Mouse (Mus musculus) layer of hippocampus, postnatal 14 days (tissue): ENCODE data around the gene Celf3. TPM values are rescaled to one million over a fixed set of nuclear protein-coding genes. Genes with fewer than 3 reads are reported as not detected.

ENCODE experiments used
- DNase-seq, 2 experiments: peaks; one replicate each; pipeline ENCODE4 v3.0.0; 2021 to 2022; ENCODE audit warnings: low spot score in 2 of 2, mixed read lengths in 1 of 2
- long read RNA-seq, 2 experiments: library from polyadenylated mRNA; stranded (forward); transcript quantifications; one replicate each; pipeline ENCODE4 v2.0.0; 2021
- total RNA-seq, 2 experiments: library from RNA; stranded (reverse); gene quantifications; 2 replicates each; pipeline ENCODE4 v1.2.3; 2021

The Celf3 gene
- total RNA-seq, result 100 to 1,000 TPM; 205 to 208 TPM
- long read RNA-seq, experiment 1, partial matches to known transcripts, result 5 of 9 reads
- long read RNA-seq, experiment 1, other reads (novel, unspliced or antisense), result 4 of 9 reads
- long read RNA-seq, experiment 2, partial matches to known transcripts, result 6 of 19 reads
- long read RNA-seq, experiment 2, other reads (novel, unspliced or antisense), result 13 of 19 reads

DNA sequence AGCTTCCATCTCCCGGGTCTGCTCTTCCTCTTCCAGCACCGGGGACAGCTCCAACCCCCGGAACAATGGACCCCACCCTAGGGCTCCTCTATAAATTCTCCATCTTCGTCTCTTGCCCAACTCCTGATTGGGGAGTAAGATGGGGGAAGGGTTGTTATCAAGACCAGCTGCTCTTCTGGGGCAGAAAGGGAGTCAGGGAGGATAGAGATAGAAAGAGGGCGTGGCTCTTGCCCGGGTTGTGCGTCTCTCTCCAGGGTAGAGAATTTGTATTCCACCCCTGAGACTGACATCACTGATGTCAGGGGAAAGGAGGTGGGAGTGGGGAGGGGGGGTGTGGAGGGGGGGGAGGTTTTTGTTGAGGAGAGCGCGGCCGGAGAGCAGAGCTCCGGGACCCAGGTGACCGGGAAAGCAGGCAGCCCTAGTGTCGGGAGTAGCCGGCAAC is at the start of gene Celf3:
Gene Celf3, plus strand, starts transcription at position 315 of the 442 bp plus-strand sequence.
- peak in 1 of 2 experiments; percentile 91 for DNase-seq

DNA sequence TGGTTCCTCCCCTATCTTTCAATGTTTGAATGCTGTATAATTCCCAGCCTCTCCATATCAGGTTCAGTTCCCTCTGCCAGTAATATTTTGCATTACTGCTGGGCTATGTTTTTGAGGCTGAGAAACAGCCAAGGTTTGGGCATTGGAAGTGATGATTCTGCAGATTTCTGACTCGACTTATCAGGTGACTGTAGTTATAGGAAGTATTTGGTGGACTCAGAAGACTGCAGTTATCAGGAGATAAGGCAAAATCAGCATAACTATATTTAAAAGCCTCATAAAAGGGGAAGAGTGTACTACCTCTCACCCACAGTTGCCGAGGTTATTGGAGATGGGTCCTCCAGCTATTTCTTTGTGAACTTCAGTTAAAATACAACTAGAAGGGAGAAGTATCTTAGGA is 47.1 kb upstream of the Celf3 start:
- DNase-seq, result no peak

DNA sequence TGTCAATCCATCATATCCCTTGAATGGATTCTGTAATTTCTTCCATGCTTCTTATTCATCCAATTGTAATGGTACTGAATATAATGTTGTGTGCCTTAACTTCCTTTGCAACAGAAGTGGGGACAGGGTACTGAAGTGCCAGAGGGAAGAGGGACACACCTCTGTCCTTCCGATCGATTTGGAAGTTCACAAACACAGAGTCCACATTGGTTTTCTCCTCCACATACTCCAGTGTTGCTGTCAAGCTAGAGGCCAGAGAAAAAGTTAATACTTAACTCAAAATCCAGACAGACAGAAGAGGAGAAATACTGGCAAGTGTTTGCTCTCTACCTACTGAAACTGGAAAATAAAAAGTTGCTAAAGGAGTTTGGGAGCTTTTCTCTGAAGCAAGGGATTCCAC is 43.8 kb upstream of the Celf3 start:
- DNase-seq, result no peak

DNA sequence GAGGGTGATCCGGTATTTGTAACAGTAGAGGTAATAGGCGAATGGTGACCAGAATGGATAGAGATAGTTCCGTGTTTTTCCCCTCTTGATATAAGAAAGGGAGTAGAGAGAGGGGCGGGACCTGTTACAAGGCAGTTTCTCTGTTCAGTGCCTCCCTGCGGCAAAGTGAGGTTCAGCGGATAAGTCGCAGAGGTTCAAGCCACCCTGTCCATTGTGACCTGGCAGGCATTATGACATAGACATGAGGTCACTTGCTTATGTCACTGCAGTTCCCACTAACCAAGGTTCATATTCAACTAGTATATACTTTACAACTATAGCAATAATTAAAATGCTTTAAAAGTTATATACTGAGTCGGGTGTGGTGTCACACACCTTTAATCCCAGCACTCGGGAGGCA is 41.7 kb upstream of the Celf3 start:
- DNase-seq, result no peak

DNA sequence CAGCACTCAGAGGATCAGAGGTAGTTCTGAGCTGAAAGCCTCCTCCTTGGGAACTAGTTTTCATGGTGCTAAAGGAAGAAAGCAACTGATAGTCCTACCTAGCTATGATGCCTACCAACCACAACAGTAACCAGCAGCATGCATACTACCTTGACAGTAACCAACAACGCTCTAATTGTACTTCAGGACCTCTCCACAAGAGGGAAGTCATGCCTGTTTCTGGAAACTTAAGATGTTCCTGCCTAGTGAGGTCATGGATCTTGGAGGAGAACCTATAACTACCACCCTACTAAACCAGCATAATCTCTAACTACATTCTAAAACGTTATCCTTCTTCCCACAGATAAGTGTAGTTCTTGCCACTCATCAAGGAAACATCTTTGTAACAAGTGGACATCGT is 36.9 kb upstream of the Celf3 start:
- DNase-seq, result peak in 1 of 2 experiments; percentile 18

DNA sequence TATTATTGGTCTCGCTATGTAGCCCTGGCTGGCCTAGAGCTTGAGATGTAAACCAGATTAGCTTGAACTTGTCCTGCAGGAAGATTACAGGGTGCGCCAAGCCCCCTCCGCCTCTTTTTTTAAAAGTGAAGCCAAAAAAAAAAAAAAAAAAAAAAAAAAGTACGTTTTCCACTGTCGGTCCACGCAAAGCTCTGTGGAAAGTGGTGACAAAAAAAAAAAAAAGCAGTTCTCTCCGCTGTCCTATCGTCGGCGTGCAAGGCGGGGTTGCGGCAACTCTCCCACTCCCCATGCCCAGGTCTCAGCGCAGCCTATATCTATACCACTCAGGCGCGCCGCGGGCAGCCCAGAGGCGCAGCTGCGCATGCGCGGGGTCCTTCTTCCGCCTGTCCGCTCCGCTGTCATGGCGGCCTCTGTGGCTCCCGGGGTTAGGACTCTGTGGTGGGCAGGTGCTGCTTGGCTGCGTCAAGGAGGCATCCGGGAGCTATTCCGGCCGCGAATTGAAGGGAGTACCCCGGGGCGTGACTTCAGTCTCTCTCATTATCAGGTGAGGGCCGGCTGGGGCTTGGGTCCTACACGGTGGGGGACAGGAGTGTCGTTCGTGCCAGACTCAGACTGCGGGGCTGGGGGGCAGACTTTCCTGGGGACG is 35.0 kb upstream of the Celf3 start, which contains the start of gene Mrpl9:
Gene Mrpl9, plus strand, starts transcription at position 368 of the 646 bp plus-strand sequence.
- peak; percentile 93 to 95 for DNase-seq

DNA sequence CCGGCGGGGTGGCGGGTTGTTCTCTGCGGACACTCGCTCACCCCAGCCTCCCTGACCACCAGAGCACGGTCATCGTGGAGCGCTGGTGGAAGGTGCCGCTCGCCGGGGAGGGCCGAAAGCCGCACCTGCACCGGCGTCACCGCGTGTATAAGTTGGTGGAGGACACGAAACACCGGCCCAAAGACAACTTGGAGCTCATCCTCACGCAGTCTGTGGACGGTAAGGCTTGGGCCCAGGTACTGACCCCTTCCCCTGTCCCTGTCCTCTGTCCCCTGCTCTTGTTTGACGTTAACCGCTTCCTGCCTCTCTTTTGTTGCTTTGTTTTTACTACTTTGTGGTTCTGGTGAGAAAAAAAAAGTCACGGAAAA is 34.5 kb upstream of the Celf3 start, which contains the start of gene Oaz3:
Gene Oaz3, minus strand, starts transcription at position 319 of the 368 bp plus-strand sequence.
- DNase-seq, result peak in 1 of 2 experiments; percentile 16

DNA sequence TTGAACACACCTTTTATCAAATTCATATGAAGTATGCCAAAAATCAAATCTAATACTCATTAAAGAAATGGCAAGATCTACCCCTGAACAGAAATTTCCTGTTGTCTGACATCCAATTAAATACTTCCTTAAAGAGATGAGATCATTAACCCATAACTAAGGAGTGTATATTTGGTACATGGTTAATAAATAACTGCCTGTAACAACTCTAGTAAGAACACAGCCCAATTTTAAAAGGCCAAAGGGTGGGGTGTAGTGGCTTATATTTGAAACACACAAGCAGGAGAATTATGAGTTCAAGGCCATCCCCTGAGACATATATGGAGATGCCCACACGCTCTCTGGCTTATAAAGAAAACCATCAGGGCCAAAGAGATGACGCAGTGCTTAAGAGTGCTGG is 28.7 kb upstream of the Celf3 start:
- DNase-seq, result no peak

DNA sequence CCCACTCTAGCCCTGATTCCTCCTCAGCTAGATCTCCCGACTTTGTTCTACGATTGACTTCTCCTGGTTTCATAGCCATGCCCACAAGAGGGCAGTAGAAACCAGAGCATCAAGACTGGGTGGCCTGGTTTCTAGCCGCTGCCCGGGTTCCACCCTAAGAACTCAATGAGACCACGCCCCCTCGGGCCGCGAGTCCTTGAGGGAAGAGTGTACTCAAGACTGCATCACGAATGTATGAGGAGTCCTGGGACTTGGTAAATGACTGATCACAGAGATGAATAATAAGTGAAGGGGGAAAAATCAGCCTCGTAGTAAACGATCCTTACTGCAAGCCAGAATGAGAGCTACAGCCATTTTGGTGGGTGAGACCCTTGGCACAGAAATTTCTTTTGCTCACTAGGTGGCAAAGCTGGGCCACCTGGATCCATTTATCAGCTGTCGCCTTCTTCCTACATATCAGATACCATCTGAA is 21.5 kb upstream of the Celf3 start:
- peak; percentile 80 to 89 for DNase-seq

DNA sequence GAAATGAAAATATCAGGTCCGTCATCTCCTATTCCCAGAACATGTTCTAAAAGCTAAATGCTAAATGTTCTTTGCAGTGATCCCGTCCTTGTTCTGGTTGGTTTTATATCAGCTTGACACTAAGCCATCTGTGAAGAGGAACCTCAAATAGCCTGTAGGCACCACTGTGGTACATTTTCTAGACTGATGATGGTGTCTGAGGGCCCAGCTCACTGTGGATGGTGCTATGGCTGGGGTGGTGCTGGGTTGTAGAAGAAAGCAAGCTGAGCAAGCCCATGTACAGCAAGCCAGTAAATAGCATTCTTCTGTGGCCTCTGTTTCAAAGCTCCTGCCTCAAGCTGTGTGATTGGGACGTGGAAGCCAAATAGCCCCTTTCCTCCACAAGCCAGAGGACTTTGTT is 21.0 kb upstream of the Celf3 start:
- no peak for DNase-seq

DNA sequence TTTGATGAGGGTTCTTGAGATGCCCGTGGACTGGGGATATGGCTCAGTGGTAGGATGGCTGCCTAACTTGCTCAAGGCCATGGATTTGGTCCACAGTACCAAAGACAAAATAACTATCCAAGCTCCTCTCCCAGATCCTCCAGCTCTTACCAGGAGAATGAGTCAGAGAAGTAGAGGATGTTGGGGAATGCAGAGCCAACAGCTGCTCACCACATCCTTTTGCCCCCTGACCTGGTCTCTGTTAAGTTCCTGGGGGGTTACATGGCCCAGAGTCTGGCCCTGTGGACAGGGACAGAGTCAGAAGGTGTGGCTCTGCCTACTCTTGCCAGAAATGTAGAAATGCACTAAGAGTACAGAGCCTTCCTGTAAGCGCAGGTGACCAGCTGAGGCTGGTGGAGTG is 18.3 kb upstream of the Celf3 start:
- DNase-seq, result no peak

DNA sequence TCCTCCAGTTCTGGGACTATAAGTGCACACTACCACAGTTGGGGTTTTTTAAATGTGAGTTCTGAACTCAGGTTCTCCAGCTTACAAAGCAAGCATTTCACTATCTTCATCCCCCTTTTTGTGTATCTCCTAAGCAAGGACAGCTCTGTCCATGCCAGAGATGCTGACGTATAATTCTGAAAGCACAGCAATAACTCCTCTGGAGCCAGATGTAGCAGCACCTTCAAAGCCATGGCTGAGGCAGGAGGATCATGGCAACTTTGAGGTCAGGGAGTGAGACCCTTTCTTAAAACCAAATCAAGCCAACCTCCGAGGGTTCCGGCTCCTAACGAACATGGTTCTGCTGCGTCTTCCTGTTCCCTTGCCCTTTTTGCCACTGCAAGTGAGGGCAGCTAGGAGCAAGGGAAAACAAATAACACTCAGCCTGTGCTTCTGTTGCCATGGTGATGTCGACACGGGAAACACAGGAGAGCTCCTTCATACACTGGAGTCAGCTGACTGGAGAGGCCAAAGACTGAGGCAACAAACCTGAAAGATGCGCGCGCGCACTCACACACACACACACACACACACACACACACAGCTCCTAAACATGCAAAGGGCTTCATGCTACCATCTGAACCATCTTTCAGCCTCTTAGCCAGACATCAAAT is 14.0 kb upstream of the Celf3 start:
- DNase-seq, result peak in 1 of 2 experiments; percentile 33

DNA sequence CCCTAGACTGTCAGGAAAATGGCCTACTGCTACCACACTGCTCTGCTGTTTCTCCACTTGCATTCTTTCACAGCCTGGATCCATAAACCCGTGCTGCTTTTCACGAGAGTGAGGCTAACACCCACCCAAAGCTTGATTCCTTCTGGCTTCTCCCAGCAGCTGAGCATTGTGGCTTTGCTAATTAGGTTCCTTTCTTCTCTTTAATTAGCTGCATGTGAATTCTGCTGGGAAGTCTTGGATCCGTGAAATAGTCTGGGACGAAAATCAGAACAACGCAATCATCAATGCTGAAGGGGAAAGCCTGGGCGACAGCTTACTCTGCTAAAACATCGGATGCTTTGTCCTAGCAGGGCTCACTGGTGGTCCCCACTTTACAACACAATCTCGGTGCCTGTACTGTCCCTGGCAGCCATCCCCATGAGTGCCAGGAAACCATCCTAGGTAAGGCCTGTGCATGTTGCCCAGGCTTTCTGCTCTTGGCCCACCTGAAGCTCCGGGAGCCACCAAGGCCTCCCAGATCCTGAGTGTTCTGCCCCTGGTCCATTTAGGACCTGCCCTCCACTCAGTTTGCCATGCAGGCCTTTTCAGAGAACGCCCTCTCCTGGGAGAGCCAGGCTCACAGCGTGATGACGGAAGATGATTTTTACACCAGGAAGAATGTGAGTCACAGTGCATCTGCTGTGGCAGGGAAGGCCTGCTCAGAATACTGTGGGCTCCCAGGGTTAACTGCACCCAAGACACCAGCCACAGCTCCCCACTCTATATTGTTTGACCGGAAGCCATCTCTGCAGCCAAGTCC is 12.3 kb upstream of the Celf3 start:
- DNase-seq, result peak; percentile 60 to 84

DNA sequence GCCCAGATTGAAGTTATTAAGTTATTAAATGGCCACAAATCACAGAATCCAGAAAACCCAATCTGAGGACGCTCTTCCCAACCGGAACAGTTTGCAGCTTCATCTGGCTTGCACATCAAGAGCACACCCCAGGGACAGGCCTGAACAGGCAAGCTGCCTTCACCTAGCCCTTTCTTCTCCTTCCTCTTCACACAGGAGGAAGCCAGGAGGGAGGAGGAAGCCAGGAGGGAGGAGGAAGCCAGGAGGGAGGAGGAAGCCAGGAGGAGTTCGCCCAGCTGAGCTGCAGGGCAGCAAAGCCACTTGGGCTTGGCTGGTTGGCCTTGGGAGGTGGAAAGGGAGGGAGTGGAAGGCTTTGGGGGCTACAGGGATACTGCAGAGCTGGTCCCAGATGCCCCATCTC is 9.2 kb upstream of the Celf3 start:
- no peak for DNase-seq

DNA sequence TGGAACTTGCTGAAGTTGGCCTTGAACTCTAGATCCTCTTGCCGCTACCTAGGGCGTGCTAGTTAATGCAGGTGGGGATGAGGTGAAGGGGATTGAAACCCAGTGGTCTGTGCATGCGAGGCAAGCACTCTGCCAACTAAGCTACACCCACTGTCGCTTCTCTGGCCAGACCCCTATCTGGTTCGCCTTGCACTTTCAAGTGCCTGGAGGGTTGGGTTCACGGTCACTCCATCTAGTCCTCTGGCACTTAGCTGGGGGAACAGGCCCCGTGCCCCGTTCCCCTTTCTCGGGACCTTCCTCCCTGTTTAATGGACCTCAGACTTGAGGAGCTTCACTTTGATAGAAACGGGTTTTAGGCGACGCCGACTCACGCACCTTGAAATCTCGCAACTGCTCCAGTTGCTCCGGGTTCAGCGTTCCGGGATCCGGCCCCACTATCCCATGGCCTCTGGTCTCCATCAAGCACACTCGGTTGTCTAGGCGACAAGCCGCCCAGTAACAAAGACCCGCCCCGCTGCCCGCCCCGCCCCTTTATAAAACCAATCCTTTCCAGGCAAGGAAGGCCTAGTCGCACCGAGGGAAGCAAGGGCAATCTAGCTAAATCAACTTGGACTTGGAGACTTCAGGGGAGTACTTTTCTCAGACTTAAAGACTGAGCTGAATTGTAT is 5.5 kb upstream of the Celf3 start:
- DNase-seq, result no peak

DNA sequence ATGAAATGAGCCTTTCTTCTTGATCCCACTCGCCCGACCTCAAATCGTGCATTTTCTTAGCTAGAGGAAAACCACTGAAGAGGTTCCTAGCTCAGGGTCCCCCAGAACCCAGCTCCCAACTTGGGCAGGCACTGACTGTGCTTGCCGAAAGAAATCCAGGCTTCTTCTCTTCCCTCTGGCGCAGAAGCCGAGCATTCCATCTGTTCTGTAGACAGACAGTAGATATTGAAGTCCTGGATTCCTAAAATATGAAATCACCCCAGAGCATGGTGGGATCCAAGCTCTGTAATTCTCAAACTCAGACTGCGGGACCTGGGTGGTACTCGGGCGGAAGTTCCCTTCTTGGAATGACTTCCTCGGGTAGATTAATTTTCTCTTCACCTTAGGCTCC is 5.0 kb upstream of the Celf3 start:
- DNase-seq, result no peak

DNA sequence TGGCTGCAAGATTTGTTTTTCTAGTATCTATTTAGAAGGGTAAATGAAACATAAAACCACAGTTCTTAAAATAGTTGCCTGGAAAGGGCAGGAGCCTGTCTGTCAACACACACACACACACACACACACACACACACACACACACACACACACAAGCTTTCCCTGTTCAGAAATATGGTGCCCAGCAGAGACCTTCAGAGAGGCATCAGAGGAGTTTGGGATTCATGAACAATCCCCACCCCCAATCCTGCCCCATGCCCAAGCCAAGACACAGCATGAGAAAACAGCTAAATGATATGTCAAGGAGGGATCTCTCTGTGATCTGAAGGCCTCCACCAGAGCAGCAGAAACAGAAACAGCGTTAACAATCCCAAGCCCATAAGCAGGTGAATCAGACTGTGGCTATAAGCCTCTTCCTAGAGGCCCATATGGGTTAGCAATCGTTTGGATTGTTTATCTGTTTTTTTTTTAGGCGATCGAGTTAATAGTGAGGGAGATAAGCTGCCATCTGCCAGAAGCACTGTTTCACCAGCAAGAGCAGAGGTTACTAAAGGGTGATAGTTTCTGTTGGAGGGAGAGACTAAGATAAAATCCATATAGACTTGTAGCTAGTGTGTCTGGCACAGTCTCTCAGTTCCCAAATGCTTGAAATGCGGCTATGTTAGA is 4.4 kb upstream of the Celf3 start:
- DNase-seq, result no peak

DNA sequence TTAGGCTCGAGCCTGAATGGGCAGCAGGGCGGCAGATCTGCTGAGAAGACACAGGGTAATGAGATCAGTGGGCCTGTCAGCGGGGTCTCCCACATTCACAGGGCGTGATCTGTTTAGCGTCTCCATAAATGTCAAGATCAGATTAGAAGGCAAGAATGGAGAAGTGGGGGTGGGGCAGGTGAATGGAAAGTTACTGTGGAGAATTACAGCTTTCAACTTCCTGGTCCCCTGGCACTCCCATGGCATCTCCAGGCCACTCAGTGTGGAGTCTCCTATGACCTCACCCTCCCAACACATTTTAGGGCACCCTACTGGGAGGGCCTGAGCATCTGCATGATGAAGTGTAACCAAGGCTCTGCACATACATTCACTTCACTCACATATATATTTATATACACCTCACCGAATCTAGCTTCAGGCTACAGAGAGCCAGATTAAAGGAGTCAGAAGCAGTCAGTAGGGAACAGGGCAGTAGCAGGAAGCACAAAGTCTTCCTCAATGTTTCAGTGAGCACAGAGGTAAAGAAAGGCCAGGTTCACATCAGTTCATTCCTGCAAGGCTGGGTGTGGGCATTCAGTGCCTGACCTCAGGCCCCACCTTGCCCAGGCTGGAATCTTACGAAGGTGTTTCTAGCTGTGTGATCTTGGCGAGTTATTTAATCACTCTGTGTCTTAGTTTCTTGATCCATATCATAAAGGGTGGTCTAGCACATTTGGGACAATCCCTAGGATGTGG is 1.6 kb upstream of the Celf3 start:
- DNase-seq, result no peak

DNA sequence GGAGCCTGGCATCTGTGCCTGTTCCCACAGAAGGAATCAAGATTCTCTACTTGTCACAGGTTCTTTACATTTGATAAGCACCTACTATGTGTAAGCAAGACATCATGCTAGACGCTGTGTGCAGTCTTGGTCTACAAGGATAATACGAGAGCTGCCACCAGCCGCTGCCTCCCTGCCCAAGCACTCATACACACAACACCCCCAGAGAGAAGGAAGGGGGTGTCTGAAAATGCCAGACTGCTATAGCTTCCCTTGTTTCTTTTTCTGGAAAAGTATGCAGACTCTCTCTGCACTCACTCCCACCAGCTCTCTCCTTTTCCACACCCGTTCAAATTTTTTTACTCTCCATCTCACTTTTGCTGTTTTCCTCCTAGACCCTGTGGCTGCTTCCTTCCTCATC is 651 bp upstream of the Celf3 start:
- DNase-seq, result no peak
